Mouse (Mus musculus) bone marrow, adult 2 months (tissue): ENCODE measurements around the gene Fbxl13.

Experiments used
- CTCF ChIP-seq: fragments of 200-500 bp; IDR thresholded peaks from 2 replicates; pipeline ENCODE4 v1.5.1; 2011; ENCODE audit warnings: low read length, control low read depth; ENCODE audit not compliant: control insufficient read depth, insufficient read depth
- POLR2A ChIP-seq: fragments of 200-500 bp; IDR thresholded peaks from 2 replicates; pipeline ENCODE4 v1.6.1; 2011; ENCODE audit warnings: low read depth, mild to moderate bottlenecking, control low read depth, low read length, borderline replicate concordance; ENCODE audit not compliant: control insufficient read depth

DNA sequence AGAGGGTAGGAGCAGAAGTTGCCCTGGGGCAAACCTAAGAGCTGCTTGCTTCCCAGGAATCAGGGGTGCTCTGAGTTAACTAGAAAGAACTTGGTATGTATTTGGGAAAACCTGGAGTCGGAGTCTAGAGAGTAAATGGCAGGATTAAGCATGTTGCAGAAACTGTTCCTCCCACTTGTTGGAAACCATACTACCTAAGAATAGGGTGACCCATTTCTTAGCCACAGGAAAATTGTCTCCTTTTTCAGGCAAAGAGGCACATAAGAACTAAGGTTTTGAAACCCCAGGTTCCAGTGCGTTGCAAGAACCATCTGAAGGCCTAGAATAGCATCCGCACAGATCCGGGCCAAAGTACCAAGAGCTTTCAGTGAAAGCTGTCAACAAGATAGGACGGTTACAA, 167.0 kb downstream of the Fbxl13 start:
- TF ChIP-seq CTCF = no peak
- TF ChIP-seq POLR2A = no peak
